Mouse (Mus musculus): Measurements from ENCODE around the gene Krtap13. TPM values are rescaled to one million over a fixed set of nuclear protein-coding genes. Genes with fewer than 3 reads are reported as not detected.
"Not testable (repeated sequence)": the region's sequence is repeated elsewhere in the genome, so short reads cannot be mapped to it uniquely, and the experiment has no call there.

Gene Krtap13
- total RNA-seq (2021), result not detected
- long read RNA-seq, experiment 1, result 0 reads
- long read RNA-seq, experiment 2, result 0 reads

- not testable (repeated sequence) for DNase-seq (ENCODE audit: low spot score)
Measured at GRCm38 (mm10) chr16:88751535-88751934, at the start of gene Krtap13. Krtap13 (minus strand) TSS chr16:88751635.

- no peak for DNase-seq (ENCODE audit: low spot score)
Measured at GRCm38 (mm10) chr16:88786786-88787185, 35.4 kb upstream of the Krtap13 start.

GRCm38 (mm10) chr16:88777596-88777995 is 26.2 kb upstream of the Krtap13 start, which contains the start of gene Gm5965:
Gm5965 (plus strand) TSS chr16:88777896.
- no peak for DNase-seq (ENCODE audit: low spot score)

- DNase-seq (ENCODE audit: low spot score), result no peak
Measured at GRCm38 (mm10) chr16:88774106-88774505, 22.7 kb upstream of the Krtap13 start, which contains the start of gene 2310057N15Rik. 2310057N15Rik (minus strand) TSS chr16:88774206.

GRCm38 (mm10) chr16:88758547-88758946 is 7.1 kb upstream of the Krtap13 start, which contains the start of gene 2310034C09Rik:
2310034C09Rik (plus strand) TSS chr16:88758847.
- DNase-seq (ENCODE audit: low spot score), result not testable (repeated sequence)

GRCm38 (mm10) chr16:88747943-88748342 is 3.5 kb downstream of the Krtap13 start:
- DNase-seq (ENCODE audit: low spot score), result no peak

GRCm38 (mm10) chr16:88744750-88745340 is 6.6 kb downstream of the Krtap13 start:
- DNase-seq (ENCODE audit: low spot score), result no peak

GRCm38 (mm10) chr16:88735391-88735790 is 16.0 kb downstream of the Krtap13 start:
- no peak for DNase-seq (ENCODE audit: low spot score)

- DNase-seq (ENCODE audit: low spot score), result peak; percentile 17
Measured at GRCm38 (mm10) chr16:88728812-88729275, 22.6 kb downstream of the Krtap13 start, which contains the start of gene Krtap13-1. Krtap13-1 (plus strand) TSS chr16:88728862.

GRCm38 (mm10) chr16:88720031-88720430 is 31.4 kb downstream of the Krtap13 start:
- no peak for DNase-seq (ENCODE audit: low spot score)

- no peak for DNase-seq (ENCODE audit: low spot score)
Measured at GRCm38 (mm10) chr16:88716549-88716948, 34.9 kb downstream of the Krtap13 start.

GRCm38 (mm10) chr16:88711245-88711644 is 40.2 kb downstream of the Krtap13 start:
- no peak for DNase-seq (ENCODE audit: low spot score)

GRCm38 (mm10) chr16:88710757-88711156 is 40.7 kb downstream of the Krtap13 start:
- no peak for DNase-seq (ENCODE audit: low spot score)

- DNase-seq (ENCODE audit: low spot score), result no peak
Measured at GRCm38 (mm10) chr16:88707496-88708012, 43.9 kb downstream of the Krtap13 start, which contains the start of gene 2310061N02Rik. 2310061N02Rik (minus strand) TSS chr16:88707962.

GRCm38 (mm10) chr16:88701072-88701864 is 50.2 kb downstream of the Krtap13 start:
- DNase-seq (ENCODE audit: low spot score), result no peak

Other genes with a start within 250 kb of the Krtap13 start
- gene Cldn17, start 244.7 kb downstream of the Krtap13 start, total RNA-seq (2021), result not detected
- gene Cldn8, start 188.5 kb downstream of the Krtap13 start, total RNA-seq (2021), result not detected
- not detected for gene Krtap24-1, start 139.4 kb downstream of the Krtap13 start, total RNA-seq (2021)
- gene 2310079G19Rik, start 124.0 kb downstream of the Krtap13 start, total RNA-seq (2021), result not detected
- not detected for gene Krtap26-1, start 103.8 kb downstream of the Krtap13 start, total RNA-seq (2021)
- not detected for gene Krtap27-1, start 80.0 kb downstream of the Krtap13 start, total RNA-seq (2021)
- gene 2310061N02Rik, start 43.7 kb downstream of the Krtap13 start, total RNA-seq (2021), result not detected
- not detected for gene Krtap13-1, start 22.8 kb downstream of the Krtap13 start, total RNA-seq (2021)
- not detected for gene 2310034C09Rik, start 7.2 kb upstream of the Krtap13 start, total RNA-seq (2021)
- gene 2310057N15Rik, start 22.6 kb upstream of the Krtap13 start, total RNA-seq (2021), result not detected
- not detected for gene Gm5965, start 26.3 kb upstream of the Krtap13 start, total RNA-seq (2021)
- not detected for gene Gm20741, start 60.6 kb upstream of the Krtap13 start, total RNA-seq (2021)
- gene Krtap15, start 68.6 kb upstream of the Krtap13 start, total RNA-seq (2021), result under 1 TPM in 1 of 2 experiments, not detected in 1; 0.66 TPM
- gene Krtap14, start 74.5 kb upstream of the Krtap13 start, total RNA-seq (2021), result not detected
- not detected for gene Krtap19-1, start 117.8 kb upstream of the Krtap13 start, total RNA-seq (2021)
- gene Krtap19-2, start 122.6 kb upstream of the Krtap13 start, total RNA-seq (2021), result not detected
- not detected for gene Krtap19-3, start 126.4 kb upstream of the Krtap13 start, total RNA-seq (2021)
- not detected for gene Krtap19-4, start 133.5 kb upstream of the Krtap13 start, total RNA-seq (2021)
- under 1 TPM in 1 of 2 experiments, not detected in 1; 0.53 TPM for gene Krtap19-5, start 144.8 kb upstream of the Krtap13 start, total RNA-seq (2021)
- gene Krtap19-9b, start 180.6 kb upstream of the Krtap13 start, total RNA-seq (2021), result not detected
- gene Krtap16-3, start 211.2 kb upstream of the Krtap13 start, total RNA-seq (2021), result not detected